Mouse (Mus musculus) midbrain, embryonic 16.5 days (tissue): Measurements from ENCODE around the gene Nanos1. TPM values are rescaled to one million over a fixed set of nuclear protein-coding genes. Genes with fewer than 3 reads are reported as not detected.

Source experiments
- ATAC-seq: fragments of 200-750 bp; cut with Nextera tagmentation; 2 replicates; pipeline ENCODE4 v1.8.0; 2017; ENCODE audit warnings: moderate TSS enrichment
- H3K27ac ChIP-seq: fragments of 300-500 bp; sonication (generic); 2 replicates; pipeline ENCODE4 v1.5.1; 2014; ENCODE audit warnings: mild to moderate bottlenecking, low read length, mixed read lengths
- H3K27me3 ChIP-seq: fragments of 300-500 bp; sonication (generic); 2 replicates; pipeline ENCODE4 v1.6.1; 2014; ENCODE audit warnings: low read depth, low read length, mixed read lengths; ENCODE audit not compliant: control insufficient read depth, insufficient read depth
- H3K36me3 ChIP-seq: fragments of 300-500 bp; sonication (generic); 2 replicates; pipeline ENCODE4 v1.6.1; 2014; ENCODE audit warnings: mild to moderate bottlenecking, low read length, moderate library complexity, mixed read lengths; ENCODE audit not compliant: control insufficient read depth, insufficient read depth
- H3K4me1 ChIP-seq: fragments of 300-500 bp; sonication (generic); 2 replicates; pipeline ENCODE4 v1.6.1; 2014; ENCODE audit warnings: mild to moderate bottlenecking, low read length, mixed read lengths; ENCODE audit not compliant: control insufficient read depth, insufficient read depth
- H3K4me2 ChIP-seq: fragments of 300-500 bp; sonication (generic); 2 replicates; pipeline ENCODE4 v1.6.1; 2014; ENCODE audit warnings: mild to moderate bottlenecking, low read length, mixed read lengths
- H3K4me3 ChIP-seq: fragments of 300-500 bp; sonication (generic); 2 replicates; pipeline ENCODE4 v1.5.1; 2014; ENCODE audit warnings: low read depth, mild to moderate bottlenecking, low read length, moderate library complexity, mixed read lengths
- H3K9ac ChIP-seq: fragments of 300-500 bp; sonication (generic); 2 replicates; pipeline ENCODE4 v1.6.1; 2014; ENCODE audit warnings: low read depth, low read length, mixed read lengths
- H3K9me3 ChIP-seq: fragments of 300-500 bp; sonication (generic); replicated peaks from 2 replicates; pipeline ENCODE4 v1.6.1; 2014; ENCODE audit warnings: mild to moderate bottlenecking, low read length, mixed read lengths; ENCODE audit not compliant: control insufficient read depth, poor library complexity, severe bottlenecking
- WGBS: fragments of 180-500 bp; shearing (Covaris S2); extraction: QIAGEN DNeasy Blood & Tissue Kit; methylation state at CpG from one replicate; pipeline ENCODE4 v1.1.7; 2014; 5-methylcytosine and 5-hydroxymethylcytosine counted together
- polyA plus RNA-seq: library from polyadenylated mRNA; unstranded; fragments of >200 nt; fragmentation: Nextera tagmentation; extraction: Ambion mirVana; gene quantifications from 2 replicates; pipeline ENCODE4 v1.2.1, GENCODE M21; 2015

The Nanos1 gene
- polyA plus RNA-seq, 1 experiment from 2014 or later = 20.1 TPM

- Histone ChIP-seq H3K4me2 (no peak overlapping the region), H3K27me3 (no peaks in the 10 kb centered on the region), H3K27ac (no peak overlapping the region), H3K9me3 (no peaks in the 10 kb centered on the region), H3K4me1 (peaks cover 23% of the 10 kb centered on the region), H3K4me3 (no peak overlapping the region), H3K36me3 (peaks cover 11% of the 10 kb centered on the region), H3K9ac (no peak overlapping the region)
- WGBS = 78% methylated on average over 1 of the region's 1 CpGs
- no peak for ATAC-seq
These were observed 28.9 kb downstream of the Nanos1 start for GRCm38 (mm10) chr19:60784712-60785111.

- H3K4me1 ChIP-seq = peaks cover 28% of the 10 kb centered on the region
- H3K4me3 ChIP-seq = no peak overlapping the region
- no peaks in the 10 kb centered on the region for H3K9me3 ChIP-seq
- no peaks in the 10 kb centered on the region for H3K36me3 ChIP-seq
- no peaks in the 10 kb centered on the region for H3K27me3 ChIP-seq
- no peak for ATAC-seq
- no peak overlapping the region for H3K9ac ChIP-seq
- H3K27ac ChIP-seq = no peak overlapping the region
- H3K4me2 ChIP-seq = no peak overlapping the region
- 73% methylated on average over 2 of the region's 2 CpGs for WGBS
These were observed 31.8 kb downstream of the Nanos1 start for GRCm38 (mm10) chr19:60787465-60788150.

- Histone ChIP-seq H3K4me2 (peak overlapping the region; percentile 49), H3K9ac (no peak overlapping the region), H3K4me3 (0 out of 2 replicates have a peak overlapping the region, but pooled peaks have one; percentile 12), H3K36me3 (no peaks in the 10 kb centered on the region), H3K9me3 (no peaks in the 10 kb centered on the region), H3K4me1 (peaks cover 23% of the 10 kb centered on the region), H3K27ac (no peak overlapping the region), H3K27me3 (no peaks in the 10 kb centered on the region)
- 46% methylated on average over 6 of the region's 6 CpGs for WGBS
- no peak for ATAC-seq
These were observed 32.6 kb downstream of the Nanos1 start for GRCm38 (mm10) chr19:60788214-60788960.

GRCm38 (mm10) chr19:60789452-60789851 is 33.7 kb downstream of the Nanos1 start:
- no peaks in the 10 kb centered on the region for H3K36me3 ChIP-seq
- H3K4me1 ChIP-seq = peaks cover 23% of the 10 kb centered on the region
- peak overlapping the region; percentile 96 for H3K9ac ChIP-seq
- H3K9me3 ChIP-seq = no peaks in the 10 kb centered on the region
- H3K4me2 ChIP-seq = peak overlapping the region; percentile 81
- no peaks in the 10 kb centered on the region for H3K27me3 ChIP-seq
- 2% methylated on average over 7 of the region's 7 CpGs for WGBS
- H3K27ac ChIP-seq = no peak overlapping the region
- peak overlapping the region; percentile 73 for H3K4me3 ChIP-seq
- no peak for ATAC-seq

- Histone ChIP-seq H3K4me2 (peak overlapping the region; percentile 81), H3K4me3 (peak overlapping the region; percentile 73), H3K27ac (peak overlapping the region; percentile 96), H3K9me3 (no peaks in the 10 kb centered on the region), H3K9ac (peak overlapping the region; percentile 96), H3K4me1 (peaks cover 23% of the 10 kb centered on the region), H3K27me3 (no peaks in the 10 kb centered on the region), H3K36me3 (no peaks in the 10 kb centered on the region)
- WGBS = under 1% methylated on average over 60 of the region's 60 CpGs
- ATAC-seq = peak; percentile 83
These were observed 34.2 kb downstream of the Nanos1 start for GRCm38 (mm10) chr19:60789919-60790506.

DNA sequence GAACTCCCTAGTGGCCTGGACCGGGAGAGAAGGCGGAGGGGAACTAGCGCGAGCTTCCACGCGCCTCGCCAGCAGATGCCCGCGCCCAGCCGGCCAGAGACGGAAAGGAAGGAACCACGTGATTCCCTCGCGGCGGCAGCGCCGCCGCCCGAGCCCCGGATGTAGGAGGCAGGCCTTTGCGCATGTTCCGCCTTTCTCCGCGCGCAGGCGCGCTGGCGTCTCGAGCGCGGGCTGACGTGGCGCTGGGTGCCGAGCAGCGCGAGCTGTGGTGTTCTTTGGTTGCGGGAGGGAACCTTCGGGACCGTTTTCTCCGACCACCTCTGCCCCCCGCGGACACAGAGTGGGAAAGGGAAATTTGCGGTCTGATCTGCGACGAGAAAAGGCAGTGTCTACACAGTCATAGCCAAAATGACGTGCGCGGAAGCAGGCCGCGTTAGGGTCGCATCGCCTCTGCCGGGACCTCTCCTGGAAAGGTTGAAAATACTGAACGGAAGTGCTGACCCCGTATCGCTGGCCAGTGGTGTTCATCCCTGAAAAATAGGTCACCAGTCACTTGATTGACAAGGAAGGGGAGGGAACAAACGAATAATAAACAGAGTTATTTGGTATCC is 34.9 kb downstream of the Nanos1 start, which contains the start of gene Eif3a:
Gene Eif3a, minus strand, starts transcription at position 108 of the 611 bp plus-strand sequence.
- WGBS = under 1% methylated on average over 57 of the region's 57 CpGs
- Histone ChIP-seq H3K36me3 (no peaks in the 10 kb centered on the region), H3K4me2 (peak within 1 kb of the TSS; percentile 81), H3K4me1 (peaks cover 23% of the 10 kb centered on the region), H3K27me3 (no peaks in the 10 kb centered on the region), H3K9ac (peak within 1 kb of the TSS; percentile 96), H3K27ac (peak within 1 kb of the TSS; percentile 96), H3K9me3 (no peaks in the 10 kb centered on the region), H3K4me3 (peak within 1 kb of the TSS; percentile 73)
- peak; percentile 96 for ATAC-seq

- ATAC-seq = peak; percentile 37; the same call in 1 of the 2 replicates
- WGBS = 15% methylated on average over 9 of the region's 9 CpGs
- H3K27me3 ChIP-seq = no peaks in the 10 kb centered on the region
- H3K4me3 ChIP-seq = peak overlapping the region; percentile 73
- H3K4me1 ChIP-seq = peaks cover 22% of the 10 kb centered on the region
- peak overlapping the region; percentile 71 for H3K4me2 ChIP-seq
- no peaks in the 10 kb centered on the region for H3K36me3 ChIP-seq
- peak overlapping the region; percentile 96 for H3K9ac ChIP-seq
- H3K27ac ChIP-seq = peak overlapping the region; percentile 96
- H3K9me3 ChIP-seq = no peaks in the 10 kb centered on the region
These were observed 35.4 kb downstream of the Nanos1 start for GRCm38 (mm10) chr19:60791164-60791563.

DNA sequence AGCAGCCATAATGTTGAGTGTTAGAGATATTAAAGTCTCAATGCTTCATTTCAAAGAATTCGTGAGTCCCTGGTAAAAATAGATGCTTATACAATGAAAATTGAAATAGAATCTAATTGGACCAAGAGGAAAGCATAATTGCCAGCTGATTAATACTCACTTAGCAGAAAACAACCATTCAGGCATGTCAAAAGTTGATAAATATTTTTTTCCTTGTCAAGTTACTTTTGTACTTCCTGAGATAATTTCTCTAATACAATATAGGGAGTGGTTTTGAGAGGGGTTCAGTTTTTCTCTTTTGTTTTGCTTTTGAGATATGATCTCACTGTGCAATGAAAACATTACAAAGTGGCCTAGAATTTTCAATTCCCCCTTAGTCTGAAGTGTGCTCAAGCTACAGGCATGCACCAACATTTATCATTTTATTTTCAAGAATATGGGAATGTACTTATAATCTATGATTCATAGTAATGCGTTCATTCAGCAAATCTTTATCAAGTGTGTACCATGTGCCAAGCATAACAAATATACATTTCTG is 37.5 kb downstream of the Nanos1 start:
- H3K27ac ChIP-seq = no peak overlapping the region
- no peaks in the 10 kb centered on the region for H3K36me3 ChIP-seq
- no peak overlapping the region for H3K9ac ChIP-seq
- WGBS = 85% methylated on average over 2 of the region's 2 CpGs
- no peak for ATAC-seq
- H3K4me1 ChIP-seq = peaks cover 10% of the 10 kb centered on the region
- no peaks in the 10 kb centered on the region for H3K9me3 ChIP-seq
- no peak overlapping the region for H3K4me2 ChIP-seq
- H3K4me3 ChIP-seq = no peak overlapping the region
- no peaks in the 10 kb centered on the region for H3K27me3 ChIP-seq
